Mouse (Mus musculus) frontal cortex, adult 2 months (tissue): ENCODE data around the gene Mthfd1l. TPM values are rescaled to one million over a fixed set of nuclear protein-coding genes. Genes with fewer than 3 reads are reported as not detected.

Experiments used
- DNase-seq, 2 experiments: peaks; one replicate each; pipeline ENCODE4 v3.0.0; 2022; ENCODE audit warnings: low spot score in 1 of 2; ENCODE audit errors: extremely low spot score in 1 of 2
- polyA plus RNA-seq: library from polyadenylated mRNA; depleted of rRNA; stranded (reverse); fragments of >200 nt; gene quantifications from 2 replicates; pipeline ENCODE4 v1.2.3, GENCODE M21; 2012

The Mthfd1l gene
- polyA plus RNA-seq, 1 experiment = 6.3 TPM

DNA sequence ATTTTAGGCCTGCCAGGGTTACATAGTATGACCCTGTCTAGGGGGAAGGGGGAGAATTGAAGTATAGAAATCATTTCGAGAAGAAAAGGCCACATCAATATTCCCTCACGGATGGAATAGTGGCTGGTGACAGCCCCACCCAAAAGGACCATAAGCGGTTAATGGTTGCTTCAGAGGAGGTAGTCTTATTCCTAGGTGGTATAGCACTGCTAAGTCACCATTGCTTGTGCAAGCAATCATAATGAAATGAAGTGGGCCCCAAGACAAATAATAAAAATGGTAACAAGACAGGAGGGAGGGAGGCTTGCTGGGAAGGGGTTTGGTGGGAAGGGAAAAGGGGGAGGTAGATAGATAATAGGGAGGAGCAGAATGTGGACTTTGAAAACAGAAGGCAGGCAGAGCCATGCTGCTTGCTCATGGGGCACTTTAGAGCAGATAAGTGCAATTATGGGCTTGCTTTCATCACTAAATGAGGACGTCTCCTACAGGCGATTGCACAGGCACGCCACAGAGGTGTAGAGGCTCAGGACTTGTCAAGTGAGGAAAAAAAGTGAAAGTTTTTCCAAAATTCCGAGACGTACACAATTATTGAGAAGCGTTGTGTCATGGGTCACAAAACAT, 105.4 kb downstream of the Mthfd1l start:
- DNase-seq = no peak

DNA sequence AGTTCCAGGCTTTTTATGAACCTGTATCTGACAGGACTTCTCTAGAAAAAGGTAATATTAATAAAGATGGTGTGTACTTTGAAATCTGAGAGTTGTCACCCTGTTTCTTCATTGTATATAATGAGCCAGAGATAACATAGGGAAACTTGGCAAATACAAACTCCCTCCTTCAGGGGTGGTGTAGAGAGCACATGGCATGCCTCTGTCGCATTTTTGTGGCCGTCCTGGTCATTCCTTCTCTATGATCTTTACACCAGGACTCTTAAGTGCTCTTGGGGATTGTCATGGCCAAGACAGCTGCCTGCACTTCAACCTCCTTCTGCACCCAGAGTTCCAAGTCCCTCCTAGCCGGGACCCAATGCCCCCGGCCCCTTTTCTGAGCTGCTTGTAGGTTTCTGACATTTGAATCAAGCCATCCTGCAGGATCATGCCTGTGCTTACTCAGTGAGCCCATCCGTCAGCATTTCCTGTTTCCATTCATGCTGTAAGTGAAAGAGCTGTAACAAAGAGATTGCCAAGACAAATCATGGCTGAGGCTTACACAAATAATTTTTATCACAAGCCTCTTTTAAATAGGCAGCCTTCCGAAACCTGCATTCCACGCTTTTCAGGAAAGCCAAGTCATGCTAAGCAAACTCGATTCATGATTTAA, 106.2 kb downstream of the Mthfd1l start:
- DNase-seq = no peak

DNA sequence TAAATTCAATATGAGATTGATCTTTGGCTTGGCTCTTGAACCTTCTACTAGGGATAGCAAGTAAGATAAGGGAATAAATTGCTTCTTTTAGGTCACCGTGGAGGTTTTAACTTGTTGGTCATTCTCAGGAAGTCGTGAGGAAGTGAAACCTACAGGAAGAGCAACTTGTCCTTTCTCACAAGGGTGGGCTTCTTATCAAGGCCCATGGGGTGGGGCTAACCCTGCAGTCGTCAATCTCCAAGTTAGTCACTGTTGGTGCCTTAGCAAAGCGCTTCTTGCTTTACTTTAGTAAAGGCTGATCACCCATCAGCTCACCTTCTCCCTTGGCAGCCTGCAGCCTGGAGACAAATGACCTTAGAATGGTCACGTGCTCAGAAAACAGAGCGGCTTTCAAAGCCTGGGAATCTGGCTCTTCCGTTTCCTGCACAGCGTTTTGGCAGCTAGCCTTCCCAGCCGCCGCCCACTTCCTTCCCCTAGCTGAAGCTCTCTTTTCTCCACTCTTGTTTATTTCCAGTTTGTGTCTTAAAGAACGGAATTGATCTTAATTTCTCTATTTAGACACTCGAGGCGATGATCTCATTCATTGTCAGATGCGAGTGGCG, 106.8 kb downstream of the Mthfd1l start:
- peak; percentile 45 to 81 for DNase-seq

DNA sequence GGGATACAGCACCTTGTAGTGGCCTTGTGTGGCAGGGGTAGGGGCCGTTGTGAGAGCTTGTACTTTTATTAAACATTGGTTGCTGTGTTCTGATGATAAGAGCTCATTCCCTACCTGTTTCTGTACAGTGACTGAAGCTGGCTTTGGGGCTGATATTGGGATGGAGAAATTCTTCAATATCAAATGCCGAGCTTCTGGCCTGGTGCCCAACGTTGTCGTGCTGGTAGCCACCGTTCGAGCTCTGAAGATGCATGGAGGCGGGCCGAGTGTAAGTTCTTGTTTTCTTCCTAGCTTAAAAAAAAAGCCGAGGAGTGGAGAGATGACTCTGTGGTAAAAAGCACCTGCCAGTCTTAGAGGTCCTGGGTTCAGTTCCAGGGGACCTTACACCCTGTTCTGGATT, 110.7 kb downstream of the Mthfd1l start:
- no peak for DNase-seq

DNA sequence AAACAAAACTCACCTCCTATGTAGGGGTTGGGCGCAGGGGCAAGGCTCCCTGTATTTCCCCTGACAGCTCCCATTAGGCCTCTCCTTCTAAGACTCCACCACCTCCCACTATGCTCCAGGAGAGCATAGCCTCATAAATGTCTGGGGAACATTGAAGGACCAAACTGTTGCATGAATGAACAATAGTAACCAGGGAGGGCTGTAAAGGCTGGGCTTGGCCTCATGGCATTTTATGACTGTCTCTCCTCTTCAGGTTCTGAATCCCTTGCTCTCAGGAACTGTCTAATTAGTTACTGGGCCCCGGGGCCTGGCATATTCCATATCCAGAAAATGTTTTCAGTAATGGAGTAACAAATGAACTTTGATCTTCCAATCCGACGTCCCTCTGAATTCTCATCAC, 112.0 kb downstream of the Mthfd1l start:
- DNase-seq = no peak

DNA sequence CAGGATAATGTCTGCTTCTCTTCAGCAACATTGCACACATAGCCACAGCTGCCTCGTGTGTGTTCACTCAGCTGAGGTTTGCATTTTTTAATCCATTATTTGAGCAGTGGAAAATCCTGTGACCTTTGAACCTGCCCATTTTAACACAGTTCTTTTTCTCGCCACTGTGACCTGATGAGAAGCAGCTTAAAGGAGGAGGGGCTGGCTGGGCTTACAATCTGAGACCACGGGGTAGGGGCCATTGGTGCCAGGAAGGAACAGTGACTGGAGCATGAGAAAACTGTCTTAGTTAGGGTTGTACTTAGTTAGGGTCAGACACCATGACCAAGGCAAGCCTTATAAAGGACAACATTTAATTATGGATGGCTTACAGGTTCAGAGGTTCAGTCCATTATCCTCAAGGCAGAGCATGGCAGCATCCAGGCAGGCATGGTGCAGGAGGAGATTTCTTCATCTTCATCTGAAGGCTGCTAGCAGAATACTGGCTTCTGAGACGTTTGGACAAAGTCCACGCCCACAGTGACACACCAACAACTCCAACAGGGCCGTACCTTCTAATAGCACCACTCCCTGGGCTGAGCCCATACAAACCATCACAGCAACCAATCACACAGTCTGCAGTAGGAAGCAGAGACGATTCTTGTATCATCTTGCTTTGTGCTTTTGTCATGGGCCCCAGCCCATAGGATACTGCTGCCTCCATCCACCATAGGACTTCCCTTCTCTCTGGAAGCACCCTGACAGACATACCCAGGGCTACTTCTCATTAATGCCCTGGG, 112.6 kb downstream of the Mthfd1l start:
- no peak for DNase-seq

DNA sequence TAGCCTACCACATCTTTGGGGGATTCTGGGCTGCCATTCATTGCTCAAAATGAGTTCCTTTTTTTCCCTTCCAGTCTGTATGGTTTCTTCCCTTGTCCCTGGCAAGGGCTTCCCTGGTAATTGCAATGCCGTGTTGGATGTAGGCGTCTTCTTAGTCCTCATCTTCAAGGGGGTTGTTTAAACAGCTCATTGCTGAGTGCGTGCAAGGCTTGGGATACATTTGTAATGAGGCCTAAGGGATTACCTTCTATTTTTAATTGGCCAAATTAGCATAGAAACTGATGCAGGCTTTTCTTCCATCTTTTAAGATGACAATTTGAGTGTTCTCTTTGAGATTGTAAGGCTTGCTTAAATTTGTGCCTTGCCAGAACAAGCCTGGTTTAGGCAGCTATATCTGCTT, 114.6 kb downstream of the Mthfd1l start:
- no peak for DNase-seq

DNA sequence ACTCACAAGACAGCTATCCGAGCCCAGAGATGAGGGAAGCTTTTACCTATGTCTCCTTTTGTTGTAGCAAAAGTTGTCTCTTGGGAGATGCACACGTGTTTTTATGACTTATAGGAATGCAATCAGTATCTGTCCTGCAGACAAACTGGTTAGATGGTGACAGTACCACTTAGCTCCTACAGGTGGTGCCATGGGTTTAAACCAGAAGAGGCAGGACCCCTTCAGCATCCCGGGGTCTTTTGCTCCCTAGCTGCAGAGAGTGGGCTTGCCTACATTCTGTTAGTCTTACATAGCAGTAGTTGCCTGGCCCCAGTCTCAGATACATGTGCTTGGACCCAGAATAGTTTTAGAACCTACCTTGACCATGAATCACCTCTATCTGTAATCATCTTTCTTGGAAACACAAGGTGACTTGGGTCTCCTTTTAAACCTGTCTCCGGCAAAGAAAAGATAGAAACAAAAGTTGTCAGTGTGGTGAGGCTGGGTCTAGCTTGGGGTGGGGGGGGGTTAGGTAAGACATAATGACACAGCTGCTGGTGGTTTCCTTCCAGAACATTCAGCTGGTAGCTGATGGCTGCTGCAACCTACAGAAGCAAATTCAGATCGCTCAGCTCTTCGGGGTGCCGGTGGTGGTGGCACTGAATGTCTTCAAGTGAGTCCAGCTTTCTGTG, 116.0 kb downstream of the Mthfd1l start:
- DNase-seq = no peak

DNA sequence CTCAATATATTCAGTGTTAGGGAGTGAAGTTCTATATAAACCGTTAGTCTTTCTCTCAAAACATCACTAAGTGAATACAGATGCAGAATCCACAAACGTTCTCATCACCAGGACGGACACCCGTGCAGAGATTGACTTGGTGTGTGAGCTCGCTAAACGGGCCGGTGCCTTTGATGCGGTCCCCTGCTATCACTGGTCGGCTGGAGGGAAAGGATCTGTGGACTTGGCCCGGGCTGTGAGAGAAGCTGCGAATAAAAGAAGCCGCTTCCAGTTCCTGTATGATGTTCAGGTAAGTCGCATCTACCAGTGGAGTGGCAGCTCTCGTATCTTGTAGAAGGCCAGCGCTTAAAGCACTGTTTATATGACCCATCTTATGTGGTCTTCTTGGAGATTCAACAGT, 117.0 kb downstream of the Mthfd1l start:
- DNase-seq = no peak

DNA sequence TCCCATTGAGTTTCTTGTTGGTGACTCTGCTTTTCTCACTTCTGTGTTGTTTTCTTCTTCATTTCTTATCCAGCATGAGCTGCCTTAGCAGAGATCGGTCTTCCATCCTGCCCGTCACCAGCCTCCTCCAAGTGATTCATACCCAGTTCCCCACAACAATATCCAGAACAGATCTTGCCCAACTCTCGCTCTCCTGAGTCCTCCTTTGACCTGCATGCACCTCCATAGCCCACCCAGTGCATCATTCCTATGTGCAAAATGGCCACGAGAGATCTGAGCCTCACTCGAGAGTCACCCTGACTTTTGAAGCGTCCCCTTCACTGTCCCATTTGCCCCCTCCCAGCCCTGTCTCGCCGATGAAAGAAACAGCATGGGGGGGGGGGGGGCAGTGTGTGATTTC, 120.1 kb downstream of the Mthfd1l start:
- no peak for DNase-seq

DNA sequence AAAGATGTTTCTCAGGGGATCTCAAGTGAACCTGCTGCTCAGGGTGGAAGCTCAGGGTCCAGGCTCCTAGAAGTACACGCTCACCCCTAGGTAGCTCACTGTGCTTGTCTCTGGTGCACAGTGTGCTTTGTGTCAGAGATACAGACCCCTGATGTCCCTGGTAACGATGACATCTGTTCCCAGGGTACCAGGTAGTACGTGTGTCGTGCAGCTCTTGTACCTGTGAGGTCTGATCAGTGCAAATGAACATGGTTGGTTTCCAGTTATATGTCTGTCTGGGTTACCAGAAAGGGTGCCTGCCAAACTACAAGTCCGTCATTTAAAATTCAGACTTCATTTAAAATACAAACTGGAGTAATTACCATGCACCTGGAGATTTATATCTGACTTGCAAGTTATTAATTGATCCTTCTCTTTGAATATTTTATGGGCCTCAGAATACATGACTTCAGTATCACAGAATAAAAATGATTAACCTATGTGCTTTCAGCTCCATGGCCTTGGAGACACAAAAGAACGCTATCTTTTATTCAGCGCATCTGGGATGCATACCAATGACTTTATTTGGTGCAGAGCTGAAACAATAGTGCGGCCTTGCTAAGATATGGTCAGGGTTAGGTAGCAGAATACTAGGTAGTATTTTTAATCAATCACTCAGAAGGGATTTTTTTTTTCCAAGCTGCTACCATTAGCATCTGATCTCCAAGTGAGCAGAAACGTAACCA, 121.3 kb downstream of the Mthfd1l start:
- DNase-seq = no peak

DNA sequence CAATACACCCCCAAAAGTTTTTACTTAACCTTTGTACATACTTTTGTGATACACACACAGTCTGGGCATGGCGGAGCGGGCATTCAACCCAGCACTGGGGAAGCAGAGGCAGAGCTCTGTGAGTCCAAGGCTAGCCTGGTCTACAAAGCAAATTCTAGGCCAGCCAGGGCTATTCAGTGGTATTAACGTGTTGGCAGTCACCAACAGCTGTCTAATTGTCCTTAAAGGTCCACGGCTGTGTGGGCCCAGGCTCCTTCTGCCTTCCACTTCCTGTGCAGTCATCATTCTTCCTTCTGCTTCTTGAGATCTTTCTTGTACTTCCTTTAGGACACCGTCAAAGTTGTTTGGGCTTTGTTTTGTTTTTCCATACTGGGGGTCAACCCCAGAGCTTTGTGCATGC, 123.2 kb downstream of the Mthfd1l start:
- DNase-seq = no peak

DNA sequence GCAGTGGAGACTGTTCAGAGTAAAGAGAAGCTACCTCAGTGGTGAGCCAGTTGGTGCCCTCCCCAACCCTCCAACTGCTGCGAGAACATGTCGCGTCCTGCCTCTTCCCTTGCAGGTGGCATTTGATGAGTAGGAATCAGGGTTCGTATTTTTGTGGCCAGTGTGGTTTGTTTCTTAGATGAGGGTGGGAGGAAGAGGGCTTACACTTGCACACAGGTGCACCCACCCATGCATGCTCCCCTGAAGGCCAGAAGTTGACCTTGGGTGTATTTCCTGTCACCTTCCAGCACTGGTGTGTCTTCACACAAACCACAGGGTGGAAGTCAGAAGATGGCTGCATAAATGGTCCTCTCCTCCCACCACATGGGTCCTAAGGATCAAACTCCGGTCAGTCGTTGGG, 127.1 kb downstream of the Mthfd1l start:
- DNase-seq = no peak

DNA sequence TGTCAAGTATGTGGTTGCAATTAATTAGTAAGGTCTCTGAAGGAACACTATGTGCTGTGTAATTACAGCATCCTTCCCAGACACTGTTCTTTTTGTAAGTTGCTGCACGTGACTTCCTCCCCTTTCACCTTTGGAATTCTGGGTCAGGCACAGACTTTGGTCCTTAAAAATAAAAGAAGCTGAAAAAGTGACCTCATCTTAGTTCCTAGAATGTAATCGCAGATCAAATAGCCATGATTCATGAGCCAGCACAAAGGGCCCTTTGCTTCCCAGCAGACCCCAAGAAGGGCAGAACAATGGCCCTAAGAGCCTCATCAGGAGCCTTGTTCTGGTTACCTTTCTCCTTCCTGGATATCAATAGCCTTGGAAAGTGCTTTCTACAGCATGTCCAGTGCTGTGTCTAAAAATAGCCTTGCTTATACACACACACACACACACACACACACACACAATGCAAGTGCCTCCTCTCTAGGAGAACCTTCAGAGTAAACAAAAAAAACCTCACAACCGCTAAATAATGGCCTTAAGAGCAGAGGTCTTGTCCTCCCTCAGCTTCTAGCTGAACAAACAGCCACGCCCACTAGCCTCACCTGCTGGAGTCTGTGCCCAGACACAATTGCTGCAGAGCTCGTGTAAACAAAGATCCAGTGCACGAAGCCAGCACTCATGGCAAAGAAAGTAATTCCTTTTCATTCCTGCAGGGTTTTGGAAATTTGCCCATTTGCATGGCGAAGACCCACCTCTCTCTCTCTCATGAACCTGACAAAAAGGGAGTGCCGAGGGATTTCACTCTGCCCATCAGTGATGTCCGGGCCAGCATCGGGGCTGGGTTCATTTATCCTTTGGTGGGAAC, 133.0 kb downstream of the Mthfd1l start:
- no peak for DNase-seq

DNA sequence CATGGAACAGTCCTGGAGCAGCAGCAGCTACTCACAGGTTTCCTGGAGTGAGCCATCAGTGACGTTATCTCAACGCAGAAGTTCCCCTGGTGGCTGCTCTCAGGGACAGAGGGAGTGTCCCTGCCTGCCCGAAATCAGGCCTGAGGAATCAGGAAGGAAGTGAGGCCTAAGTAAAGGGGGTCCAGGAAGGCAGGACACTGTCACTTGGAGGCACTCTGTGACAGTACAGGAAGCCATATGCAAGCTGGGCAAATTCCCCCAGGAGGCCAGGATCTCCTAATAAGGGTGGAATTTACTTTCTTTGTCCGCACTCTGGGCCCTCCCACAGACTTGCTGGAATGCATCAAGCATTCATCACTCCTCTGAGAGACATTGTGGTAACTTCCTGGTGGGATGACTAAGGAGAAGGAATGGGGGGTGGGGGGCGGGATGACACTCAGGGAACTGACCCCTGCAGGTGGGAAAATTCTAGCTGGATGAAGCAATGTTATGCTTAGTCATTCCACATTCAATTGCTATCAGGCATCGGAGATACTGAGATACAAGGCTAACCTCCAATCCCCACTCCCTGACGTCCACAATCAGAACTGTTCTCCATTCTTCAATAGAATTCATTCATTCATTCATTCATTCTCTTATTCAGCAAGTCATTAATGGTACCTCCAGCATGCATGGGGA, 134.9 kb downstream of the Mthfd1l start:
- no peak for DNase-seq

DNA sequence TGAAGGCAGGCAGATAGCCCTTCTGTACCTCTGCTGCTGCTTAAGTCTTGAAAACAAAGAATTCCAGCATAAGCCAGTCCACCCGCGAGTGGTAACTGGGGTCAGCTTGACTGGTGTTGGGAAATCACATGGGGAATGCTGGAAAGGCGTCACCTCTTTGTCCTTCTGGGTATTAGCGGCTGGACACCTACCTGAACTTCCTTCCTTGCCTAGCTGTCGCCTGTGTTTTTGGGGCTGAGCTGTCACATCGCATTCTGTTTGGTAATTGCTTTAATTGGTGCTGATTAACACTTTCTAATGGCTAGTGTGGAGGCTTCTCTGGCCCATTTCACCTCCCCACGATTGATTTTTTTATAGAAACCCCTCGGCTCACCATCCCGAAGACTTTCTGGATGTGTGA, 135.5 kb downstream of the Mthfd1l start:
- DNase-seq = no peak

DNA sequence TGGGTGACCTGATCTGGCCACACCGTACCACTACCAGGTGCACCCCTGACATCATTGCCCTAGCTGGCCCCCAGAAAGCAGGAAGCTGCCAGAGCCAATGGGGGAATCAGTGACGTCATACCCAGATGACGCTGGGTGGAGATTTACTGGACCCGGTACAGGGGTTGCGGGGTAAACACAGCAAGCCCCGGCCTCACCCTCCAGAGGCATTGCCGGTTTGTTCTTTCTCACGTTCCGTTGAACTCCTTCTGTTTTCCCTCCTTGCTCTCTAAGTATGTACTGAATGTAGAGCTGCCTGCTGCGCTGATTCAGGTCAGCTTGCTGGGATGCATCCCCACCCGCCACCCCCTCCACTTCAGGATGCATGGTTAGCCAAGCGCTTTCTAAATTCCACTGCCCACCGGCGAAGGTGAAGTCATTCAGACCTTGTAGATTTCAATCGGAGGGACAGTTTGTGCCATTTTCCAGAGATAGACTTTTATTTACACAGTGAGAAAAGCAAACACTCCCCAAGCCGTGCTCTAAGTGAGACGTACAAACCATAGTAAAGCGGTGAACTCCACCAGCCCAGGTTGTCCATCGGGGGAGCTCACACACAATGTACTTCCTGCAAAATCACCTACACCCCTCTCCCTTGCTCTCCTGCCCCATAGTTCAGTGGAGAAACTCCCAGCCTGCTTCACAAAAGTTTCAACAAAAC, 138.3 kb downstream of the Mthfd1l start:
- no peak for DNase-seq

DNA sequence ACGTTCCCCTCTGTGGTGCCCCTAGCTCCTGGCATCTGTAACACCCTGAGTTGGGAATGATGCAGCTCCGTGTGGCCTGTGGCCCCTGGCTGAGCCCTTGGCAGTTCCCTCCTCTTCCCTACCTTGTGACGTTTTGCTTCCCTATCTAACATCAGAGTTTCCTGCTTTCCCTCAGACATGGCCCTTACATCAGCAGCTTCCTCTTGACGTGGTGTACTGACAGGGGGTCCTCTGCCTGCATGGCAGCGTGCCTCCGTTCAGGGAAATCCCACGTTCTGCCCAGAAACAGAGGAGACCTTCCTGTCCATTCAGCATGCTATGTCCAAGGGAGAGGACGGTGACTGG, 138.8 kb downstream of the Mthfd1l start:
- DNase-seq = no peak
